Mouse (Mus musculus) cortical plate, adult 2 months (tissue): ENCODE results near the gene Fthl17e.
"Not testable (repeated sequence)": the region's sequence is repeated elsewhere in the genome, so short reads cannot be mapped to it uniquely, and the experiment has no call there.

Experiments
- CTCF ChIP-seq: fragments of 200-500 bp; IDR thresholded peaks from 2 replicates; pipeline ENCODE4 v1.5.1; 2011; ENCODE audit warnings: mild to moderate bottlenecking, control low read depth, low read length; ENCODE audit not compliant: insufficient read depth; ENCODE audit errors: extremely low read depth
- POLR2A ChIP-seq: fragments of 200-500 bp; IDR thresholded peaks from 2 replicates; pipeline ENCODE4 v1.6.1; 2011; ENCODE audit warnings: mild to moderate bottlenecking, low read length, control low read depth; ENCODE audit not compliant: insufficient read depth; ENCODE audit errors: extremely low read depth

GRCm38 (mm10) chrX:9062715-9063114 is 29.4 kb downstream of the Fthl17e start, which contains the start of gene Fthl17f:
- TF ChIP-seq CTCF, POLR2A: not testable (repeated sequence)
